Mouse (Mus musculus) cortical plate, adult 2 months (tissue): ENCODE measurements around the gene Hmbs. TPM values are rescaled to one million over a fixed set of nuclear protein-coding genes. Genes with fewer than 3 reads are reported as not detected.
"Not testable (repeated sequence)": the region's sequence is repeated elsewhere in the genome, so short reads cannot be mapped to it uniquely, and the experiment has no call there.

Experiments used
- H3K27ac ChIP-seq: fragments of 200-500 bp; 2 replicates; pipeline ENCODE4 v1.5.1; 2012; ENCODE audit warnings: low read length, control low read depth, inconsistent platforms; ENCODE audit not compliant: insufficient read depth
- H3K4me1 ChIP-seq: fragments of 200-500 bp; 2 replicates; pipeline ENCODE4 v1.6.1; 2011; ENCODE audit warnings: low read length; ENCODE audit not compliant: control insufficient read depth, insufficient read depth
- H3K4me3 ChIP-seq: fragments of 200-500 bp; 2 replicates; pipeline ENCODE4 v1.5.1; 2011; ENCODE audit warnings: mild to moderate bottlenecking, low read length, control low read depth; ENCODE audit not compliant: insufficient read depth
- CTCF ChIP-seq: fragments of 200-500 bp; IDR thresholded peaks from 2 replicates; pipeline ENCODE4 v1.5.1; 2011; ENCODE audit warnings: mild to moderate bottlenecking, control low read depth, low read length; ENCODE audit not compliant: insufficient read depth; ENCODE audit errors: extremely low read depth
- POLR2A ChIP-seq: fragments of 200-500 bp; IDR thresholded peaks from 2 replicates; pipeline ENCODE4 v1.6.1; 2011; ENCODE audit warnings: mild to moderate bottlenecking, low read length, control low read depth; ENCODE audit not compliant: insufficient read depth; ENCODE audit errors: extremely low read depth
- polyA plus RNA-seq: library from polyadenylated mRNA; depleted of rRNA; stranded (reverse); fragments of >200 nt; gene quantifications from 2 replicates; pipeline ENCODE4 v1.2.3, GENCODE M21; 2012; rRNA removed

The Hmbs gene
- polyA plus RNA-seq, 1 experiment: 31.2 TPM

GRCm38 (mm10) chr9:44305466-44306079, 38.5 kb downstream of the Hmbs start, which contains the start of gene Hinfp:
Hinfp (minus strand) TSS chr9:44305671.
- Histone ChIP-seq H3K27ac (0 out of 2 replicates have a peak within 1 kb of the TSS, but pooled peaks have one; percentile 5), H3K4me3 (peak within 1 kb of the TSS; percentile 77), H3K4me1 (no peaks in the 10 kb centered on the region)
- TF ChIP-seq POLR2A (peak; percentile 95), CTCF (no peak)

- not testable (repeated sequence) for H3K27ac ChIP-seq, H3K4me3 ChIP-seq, H3K4me1 ChIP-seq
These were observed 44.0 kb downstream of the Hmbs start for GRCm38 (mm10) chr9:44300001-44300400.

- TF ChIP-seq POLR2A (no peak), CTCF (peak; percentile 57)
- no peak overlapping the region for H3K27ac ChIP-seq
- H3K4me3 ChIP-seq: no peak overlapping the region
- peaks cover 3% of the 10 kb centered on the region; the same call in 1 of the 2 replicates for H3K4me1 ChIP-seq
These were observed 51.5 kb downstream of the Hmbs start for GRCm38 (mm10) chr9:44292490-44292889.

- peaks cover 4% of the 10 kb centered on the region; the same call in 1 of the 2 replicates for H3K4me1 ChIP-seq
- no peak for TF ChIP-seq CTCF
- no peak for TF ChIP-seq POLR2A
These were observed 55.1 kb downstream of the Hmbs start for GRCm38 (mm10) chr9:44288959-44289291.

GRCm38 (mm10) chr9:44288076-44288958, 55.7 kb downstream of the Hmbs start, which contains the start of gene Abcg4:
Abcg4 (minus strand) TSS chr9:44288615.
- TF ChIP-seq POLR2A (peak; percentile 26; the same call in 1 of the 2 replicates), CTCF (no peak)
- peak within 1 kb of the TSS; percentile 13 for H3K27ac ChIP-seq
- H3K4me1 ChIP-seq: peaks cover 4% of the 10 kb centered on the region; the same call in 1 of the 2 replicates
- H3K4me3 ChIP-seq: peak within 1 kb of the TSS; percentile 87

More at GRCm38 (mm10) chr9:44288959-44289291, 55.1 kb downstream of the Hmbs start:
- no peak overlapping the region for H3K27ac ChIP-seq
- peak overlapping the region; percentile 87 for H3K4me3 ChIP-seq

- TF ChIP-seq CTCF (no peak), POLR2A (no peak)
These were observed 56.5 kb downstream of the Hmbs start for GRCm38 (mm10) chr9:44287401-44288075.

GRCm38 (mm10) chr9:44287003-44287400, 57.0 kb downstream of the Hmbs start:
- Histone ChIP-seq H3K4me3 (peak overlapping the region; percentile 87), H3K4me1 (peaks cover 4% of the 10 kb centered on the region; the same call in 1 of the 2 replicates), H3K27ac (0 out of 2 replicates have a peak overlapping the region, but pooled peaks have one; percentile 13)
- TF ChIP-seq POLR2A (no peak), CTCF (no peak)

More at GRCm38 (mm10) chr9:44287401-44288075, 56.5 kb downstream of the Hmbs start:
- Histone ChIP-seq H3K27ac (peak overlapping the region; percentile 13), H3K4me3 (peak overlapping the region; percentile 87), H3K4me1 (peaks cover 4% of the 10 kb centered on the region; the same call in 1 of the 2 replicates)

Other genes with a start within 250 kb of the Hmbs start
- gene Mfrp, start 242.5 kb downstream of the Hmbs start, polyA plus RNA-seq: 0.15 and 0.35 TPM in 2 replicates
- gene C1qtnf5, start 237.0 kb downstream of the Hmbs start, polyA plus RNA-seq: 24.7 and 30.5 TPM in 2 replicates
- gene Gm49380, start 230.7 kb downstream of the Hmbs start, polyA plus RNA-seq: 0.10 and 0.19 TPM in 2 replicates
- gene Rnf26, start 230.7 kb downstream of the Hmbs start, polyA plus RNA-seq: 29.5 and 30.3 TPM in 2 replicates
- 26.2 and 27.4 TPM in 2 replicates for gene Mcam, start 209.8 kb downstream of the Hmbs start, polyA plus RNA-seq
- gene Cbl, start 110.2 kb downstream of the Hmbs start, polyA plus RNA-seq: 18.2 and 22.8 TPM in 2 replicates
- 1.8 and 4.9 TPM in 2 replicates for gene Ccdc153, start 103.6 kb downstream of the Hmbs start, polyA plus RNA-seq
- 0.40 and 0.71 TPM in 2 replicates for gene Pdzd3, start 92.8 kb downstream of the Hmbs start, polyA plus RNA-seq
- 7.0 and 8.0 TPM in 2 replicates for gene Nlrx1, start 75.6 kb downstream of the Hmbs start, polyA plus RNA-seq
- 86.3 and 91.1 TPM in 2 replicates for gene Abcg4, start 55.6 kb downstream of the Hmbs start, polyA plus RNA-seq
- 27.6 and 33.6 TPM in 2 replicates for gene Hinfp, start 38.6 kb downstream of the Hmbs start, polyA plus RNA-seq
- gene C2cd2l, start 23.9 kb downstream of the Hmbs start, polyA plus RNA-seq: 203 and 213 TPM in 2 replicates
- 18.0 and 19.3 TPM in 2 replicates for gene Dpagt1, start 18.2 kb downstream of the Hmbs start, polyA plus RNA-seq
- 64.8 and 68.3 TPM in 2 replicates for gene H2afx, start 9.5 kb downstream of the Hmbs start, polyA plus RNA-seq
- gene Vps11, start 17.4 kb upstream of the Hmbs start, polyA plus RNA-seq: 42.2 and 43.2 TPM in 2 replicates
- 55.4 and 56.7 TPM in 2 replicates for gene Hyou1, start 35.3 kb upstream of the Hmbs start, polyA plus RNA-seq
- gene Slc37a4, start 52.6 kb upstream of the Hmbs start, polyA plus RNA-seq: 49.9 and 58.8 TPM in 2 replicates
- 559 and 574 TPM in 2 replicates for gene Rps25, start 62.9 kb upstream of the Hmbs start, polyA plus RNA-seq
- 83.8 and 88.1 TPM in 2 replicates for gene Trappc4, start 63.4 kb upstream of the Hmbs start, polyA plus RNA-seq
- gene Ccdc84, start 74.3 kb upstream of the Hmbs start, polyA plus RNA-seq: 46.7 and 48.0 TPM in 2 replicates
- gene Foxr1, start 96.9 kb upstream of the Hmbs start, polyA plus RNA-seq: 0.04 TPM in 1 of 2 replicates, not detected in the other
- 0.11 TPM in 1 of 2 replicates, not detected in the other for gene Upk2, start 110.7 kb upstream of the Hmbs start, polyA plus RNA-seq
- gene Bcl9l, start 138.6 kb upstream of the Hmbs start, polyA plus RNA-seq: 13.8 and 14.6 TPM in 2 replicates
- gene Cxcr5, start 217.6 kb upstream of the Hmbs start, polyA plus RNA-seq: 0.06 TPM in 1 of 2 replicates, not detected in the other